Mouse (Mus musculus): Measurements from ENCODE around the gene Atf7ip2.
"Not testable (repeated sequence)": the region's sequence is repeated elsewhere in the genome, so short reads cannot be mapped to it uniquely, and the experiment has no call there.

GRCm38 (mm10) chr16:10276778-10277177 lies 84.3 kb downstream of the Atf7ip2 start:
- TF ChIP-seq CTCF, EP300 (IDR thresholded peaks at IDR 0.05; ENCODE audit: low read depth): not testable (repeated sequence)

All from liver, postnatal 0 days (tissue).